In genomic region chr19:23860151-23860820, GRCm38 (mm10) we compare ENCODE assay signal across 9 mouse cellular contexts.
DNase-seq lines count a peak whose midpoint lies in the region; ATAC-seq and TF ChIP-seq lines count a peak whose summit lies in the region.
"Had no signal": no experiment of that assay in that cellular context is flagged by ENCODE, and none has a peak within 500 bp of the region (broad histone marks: within the 10 kb centered on the region; RNA-seq: fewer than 3 reads in every experiment).

No protein-coding gene starts in this region.

- H3K27ac ChIP-seq in heart, embryonic 11.5 days (ENCODE audit: low read depth, low read length): no peak overlapping the region
- H3K27ac ChIP-seq in CH12.LX (ENCODE audit: insufficient read depth, low read depth): no peak overlapping the region
- no peak overlapping the region for H3K27ac ChIP-seq in bone marrow macrophage, adult 2 months (ENCODE audit: insufficient read depth, low read depth, low read length)
- H3K27ac ChIP-seq in forebrain, embryonic 14.5 days (ENCODE audit: low read depth, low read length): no peak overlapping the region
- no peak overlapping the region for H3K27ac ChIP-seq in limb, embryonic 10.5 days
- no peak overlapping the region for H3K27ac ChIP-seq in neural tube, embryonic 14.5 days (ENCODE audit: low read depth, low read length)

- peak; percentile 71 to 77; a peak in 3 of 4 replicates for TF ChIP-seq CTCF in CH12.LX (conservative IDR thresholded peaks at IDR 0.05 in 1 of 2, IDR thresholded peaks at IDR 0.05 in 1 of 2; ENCODE audit: low read depth in 2 of 2, low read length in 2 of 2)
- TF ChIP-seq CTCF in bone marrow macrophage, adult 2 months (IDR thresholded peaks at IDR 0.05; ENCODE audit: low read depth, low read length): peak; percentile 78

- no peak for ATAC-seq in heart, embryonic 11.5 days (replicated peaks; ENCODE audit: insufficient number of reproducible peaks, low FRiP score, low TSS enrichment)
- peak; percentile 51; the same call in 1 of the 2 replicates for ATAC-seq in forebrain, embryonic 14.5 days
- ATAC-seq in neural tube, embryonic 14.5 days (ENCODE audit: low read depth): 0 out of 2 replicates have a peak, but pooled peaks have one; percentile 52
- ATAC-seq in erythroid progenitor cell, adult 5-6 weeks (replicated peaks; ENCODE audit: low FRiP score, poor library complexity, severe bottlenecking): no peak

- no peak overlapping the region for H3K9ac ChIP-seq in heart, embryonic 11.5 days (ENCODE audit: low read depth, low read length)
- H3K9ac ChIP-seq in CH12.LX (ENCODE audit: insufficient read depth, low read depth): no peak overlapping the region
- H3K9ac ChIP-seq in forebrain, embryonic 14.5 days (ENCODE audit: low read length): no peak overlapping the region
- H3K9ac ChIP-seq in neural tube, embryonic 14.5 days (replicated peaks; ENCODE audit: low read depth, low read length): no peak overlapping the region

- 29% methylated on average over 13 of the region's 13 CpGs for WGBS in heart, embryonic 11.5 days (ENCODE audit: insufficient replicate concordance)
- WGBS in forebrain, embryonic 14.5 days: 28% methylated on average over 13 of the region's 13 CpGs
- WGBS in limb, embryonic 10.5 days: 34% methylated on average over 13 of the region's 13 CpGs
- 30% methylated on average over 13 of the region's 13 CpGs for WGBS in neural tube, embryonic 14.5 days

- no peak for TF ChIP-seq POLR2A in CH12.LX (IDR thresholded peaks at IDR 0.05; ENCODE audit: low read depth, low read length)
- TF ChIP-seq POLR2A in bone marrow macrophage, adult 2 months (IDR thresholded peaks at IDR 0.05; ENCODE audit: borderline replicate concordance, low read depth, low read length): no peak

- dilution Hi-C loops in CH12.LX (cut with MboI; ENCODE audit: extremely low pct_ligation_motif_present, extremely low pct_unique_long_range_greater_than_20kb, low sequenced_read_pairs): no loop called here

- TF ChIP-seq RAD21 in CH12.LX (IDR thresholded peaks at IDR 0.05; ENCODE audit: low read depth, low read length): peak; percentile 66

- no peaks in the 10 kb centered on the region for H3K79me2 ChIP-seq in CH12.LX (replicated peaks; ENCODE audit: control insufficient read depth, extremely low read depth, insufficient read depth, poor library complexity, severe bottlenecking)

- H3K9me3 ChIP-seq in heart, embryonic 11.5 days (replicated peaks; ENCODE audit: control insufficient read depth, low read length): no peaks in the 10 kb centered on the region
- peaks cover 3% of the 10 kb centered on the region for H3K9me3 ChIP-seq in CH12.LX (replicated peaks; ENCODE audit: low read length)
- no peaks in the 10 kb centered on the region; the same call in 1 of the 2 replicates for H3K9me3 ChIP-seq in forebrain, embryonic 14.5 days (replicated peaks; ENCODE audit: control insufficient read depth, low read length)
- H3K9me3 ChIP-seq in limb, embryonic 10.5 days (replicated peaks): no peaks in the 10 kb centered on the region
- H3K9me3 ChIP-seq in neural tube, embryonic 14.5 days (ENCODE audit: control insufficient read depth, low read length): no peaks in the 10 kb centered on the region

- peak; percentile 40 for DNase-seq in heart, adult 8-10 months (ENCODE audit: low spot score)
- peak; percentile 45 for DNase-seq in CH12.LX (ENCODE audit: extremely low read depth)
- DNase-seq in forebrain, embryonic 14.5 days (ENCODE audit: low spot score): peak; percentile 64
- peak; percentile 56 for DNase-seq in limb, embryonic 10.5 days (ENCODE audit: low spot score)

- H3K36me3 ChIP-seq in heart, embryonic 11.5 days (ENCODE audit: control insufficient read depth, insufficient read depth, low read length): no peaks in the 10 kb centered on the region
- no peaks in the 10 kb centered on the region for H3K36me3 ChIP-seq in CH12.LX (replicated peaks in 1 of 2; ENCODE audit: control insufficient read depth in 1 of 2, insufficient read depth in 1 of 2, low read length in 1 of 2)
- H3K36me3 ChIP-seq in forebrain, embryonic 14.5 days (ENCODE audit: control insufficient read depth, insufficient read depth, low read length): no peaks in the 10 kb centered on the region
- no peaks in the 10 kb centered on the region for H3K36me3 ChIP-seq in limb, embryonic 10.5 days
- no peaks in the 10 kb centered on the region for H3K36me3 ChIP-seq in neural tube, embryonic 14.5 days (ENCODE audit: control insufficient read depth, insufficient read depth, low read length)

- no peak for TF ChIP-seq EP300 in CH12.LX (IDR thresholded peaks at IDR 0.05; ENCODE audit: low read length)

- no peak overlapping the region for H3K4me2 ChIP-seq in heart, embryonic 11.5 days
- no peak overlapping the region; the same call in 1 of the 2 replicates for H3K4me2 ChIP-seq in CH12.LX (ENCODE audit: insufficient read depth, low read depth, poor library complexity, severe bottlenecking)
- no peak overlapping the region for H3K4me2 ChIP-seq in forebrain, embryonic 14.5 days (ENCODE audit: low read length)
- H3K4me2 ChIP-seq in neural tube, embryonic 14.5 days (ENCODE audit: low read depth, low read length): no peak overlapping the region

- no peak overlapping the region for H3K4me3 ChIP-seq in heart, embryonic 11.5 days (ENCODE audit: low read depth, low read length)
- no peak overlapping the region for H3K4me3 ChIP-seq in CH12.LX (replicated peaks in 1 of 3; ENCODE audit: low read depth in 2 of 3, low read length in 2 of 3, poor library complexity in 1 of 3)
- no peak overlapping the region for H3K4me3 ChIP-seq in bone marrow macrophage, adult 2 months (ENCODE audit: insufficient read depth, low read length)
- H3K4me3 ChIP-seq in forebrain, embryonic 14.5 days (ENCODE audit: low read depth, low read length): no peak overlapping the region
- no peak overlapping the region for H3K4me3 ChIP-seq in limb, embryonic 10.5 days
- H3K4me3 ChIP-seq in neural tube, embryonic 14.5 days (ENCODE audit: low read depth, low read length): no peak overlapping the region
- H3K4me3 ChIP-seq: erythroblast, embryonic 14.5 days had no signal

- H3K4me1 ChIP-seq in heart, embryonic 11.5 days (ENCODE audit: control insufficient read depth, insufficient read depth, low read length): no peaks in the 10 kb centered on the region
- H3K4me1 ChIP-seq in CH12.LX (ENCODE audit: control insufficient read depth in 1 of 2, insufficient read depth in 2 of 2): no peaks in the 10 kb centered on the region
- H3K4me1 ChIP-seq in bone marrow macrophage, adult 2 months (ENCODE audit: control insufficient read depth, insufficient read depth, low read length): peaks cover 10% of the 10 kb centered on the region
- H3K4me1 ChIP-seq in forebrain, embryonic 14.5 days (ENCODE audit: control insufficient read depth, insufficient read depth, low read length): no peaks in the 10 kb centered on the region; the same call in 1 of the 2 replicates
- 0 out of 2 replicates have a peak, but pooled peaks cover 3% of the 10 kb centered on the region for H3K4me1 ChIP-seq in limb, embryonic 10.5 days
- 0 out of 2 replicates have a peak, but pooled peaks cover 5% of the 10 kb centered on the region for H3K4me1 ChIP-seq in neural tube, embryonic 14.5 days (ENCODE audit: control insufficient read depth, insufficient read depth, low read length)

- H3K27me3 ChIP-seq in heart, embryonic 11.5 days (ENCODE audit: control insufficient read depth, insufficient read depth, low read length): no peaks in the 10 kb centered on the region
- H3K27me3 ChIP-seq in CH12.LX (replicated peaks): no peaks in the 10 kb centered on the region
- H3K27me3 ChIP-seq in forebrain, embryonic 14.5 days (replicated peaks; ENCODE audit: control insufficient read depth, insufficient read depth, low read length): no peaks in the 10 kb centered on the region
- H3K27me3 ChIP-seq in limb, embryonic 10.5 days (ENCODE audit: low read depth, poor library complexity, severe bottlenecking): peaks cover 8% of the 10 kb centered on the region
- no peaks in the 10 kb centered on the region for H3K27me3 ChIP-seq in neural tube, embryonic 14.5 days (ENCODE audit: control insufficient read depth, insufficient read depth, low read length)

- in situ Hi-C loops in CH12.LX (cut with MboI; ENCODE audit: low pct_ligation_motif_present, low pct_unique_long_range_greater_than_20kb, low sequenced_read_pairs): no loop called here

TF ChIP-seq in CH12.LX, 34 proteins besides CTCF, POLR2A, EP300 and RAD21:
- TF ChIP-seq ZNF384 (IDR thresholded peaks at IDR 0.05; ENCODE audit: low read depth, low read length) (peak; percentile 94), SMC3 (IDR thresholded peaks at IDR 0.05; ENCODE audit: low read depth, low read length) (peak; percentile 63), MXI1 (IDR thresholded peaks at IDR 0.05; ENCODE audit: low read depth, low read length) (no peak)

Comparison
In these comparisons a context has a peak if more than half of its experiments do, and no peak if none do; other contexts are left out.
1. ATAC-seq: peak in forebrain, embryonic 14.5 days (single experiment) and neural tube, embryonic 14.5 days (single experiment); none in heart, embryonic 11.5 days (single experiment) and erythroid progenitor cell, adult 5-6 weeks (single experiment).
2. Peak in every context shown above with its lines, with median percentiles within 50 percentile points of each other: DNase-seq.